Mouse (Mus musculus): ENCODE results near the gene Pth1r.

Pth1r gene

GRCm38 (mm10) chr9:110752917-110753435 is 6.0 kb upstream of the Pth1r start:
- in situ Hi-C loops (cut with MboI; ENCODE audit: unreplicated experiment in 2 of 2) = loop anchor here in 1 of 2 experiments (10.0 kb wide), 1 partner anchor 338 kb away; the partner anchor contains the start of gene Ngp

GRCm38 (mm10) chr9:110751412-110751811 is 4.5 kb upstream of the Pth1r start:
- in situ Hi-C loops (cut with MboI; ENCODE audit: unreplicated experiment in 2 of 2) = loop anchor here in 1 of 2 experiments (10.0 kb wide), 1 partner anchor 337 kb away; the partner anchor contains the start of gene Ngp

GRCm38 (mm10) chr9:110750404-110751187 is 3.7 kb upstream of the Pth1r start:
- in situ Hi-C loops (cut with MboI; ENCODE audit: unreplicated experiment in 2 of 2) = loop anchor here in 1 of 2 experiments (10.0 kb wide), 1 partner anchor 336 kb away; the partner anchor contains the start of gene Ngp

GRCm38 (mm10) chr9:110748451-110748850 is 1.5 kb upstream of the Pth1r start:
- in situ Hi-C loops (cut with MboI; ENCODE audit: unreplicated experiment in 2 of 2) = no loop called here

GRCm38 (mm10) chr9:110746238-110746637 is 707 bp downstream of the Pth1r start:
- in situ Hi-C loops (cut with MboI; ENCODE audit: unreplicated experiment in 2 of 2) = no loop called here

- in situ Hi-C loops (cut with MboI; ENCODE audit: unreplicated experiment in 2 of 2) = no loop called here
Observed at GRCm38 (mm10) chr9:110745752-110746151, 1.2 kb downstream of the Pth1r start.

GRCm38 (mm10) chr9:110743456-110744323 is 3.3 kb downstream of the Pth1r start:
- in situ Hi-C loops (cut with MboI; ENCODE audit: unreplicated experiment in 2 of 2) = no loop called here

- in situ Hi-C loops (cut with MboI; ENCODE audit: unreplicated experiment in 2 of 2) = no loop called here
Observed at GRCm38 (mm10) chr9:110742951-110743455, 3.9 kb downstream of the Pth1r start.

- in situ Hi-C loops (cut with MboI; ENCODE audit: unreplicated experiment in 2 of 2) = no loop called here
Observed at GRCm38 (mm10) chr9:110742295-110742950, 4.5 kb downstream of the Pth1r start.

- in situ Hi-C loops (cut with MboI; ENCODE audit: unreplicated experiment in 2 of 2) = no loop called here
Observed at GRCm38 (mm10) chr9:110741711-110742294, 5.1 kb downstream of the Pth1r start, which contains the start of gene Myl3. Gene Myl3 (plus strand): TSS chr9:110741861.

GRCm38 (mm10) chr9:110739961-110740360 is 7.0 kb downstream of the Pth1r start:
- in situ Hi-C loops (cut with MboI; ENCODE audit: unreplicated experiment in 2 of 2) = no loop called here

GRCm38 (mm10) chr9:110738054-110738453 is 8.9 kb downstream of the Pth1r start:
- in situ Hi-C loops (cut with MboI; ENCODE audit: unreplicated experiment in 2 of 2) = no loop called here

GRCm38 (mm10) chr9:110736362-110736761 is 10.6 kb downstream of the Pth1r start:
- in situ Hi-C loops (cut with MboI; ENCODE audit: unreplicated experiment in 2 of 2) = no loop called here

GRCm38 (mm10) chr9:110734154-110734553 is 12.8 kb downstream of the Pth1r start:
- in situ Hi-C loops (cut with MboI; ENCODE audit: unreplicated experiment in 2 of 2) = no loop called here

- in situ Hi-C loops (cut with MboI; ENCODE audit: unreplicated experiment in 2 of 2) = no loop called here
Observed at GRCm38 (mm10) chr9:110733102-110733501, 13.8 kb downstream of the Pth1r start.

- in situ Hi-C loops (cut with MboI; ENCODE audit: unreplicated experiment in 2 of 2) = no loop called here
Observed at GRCm38 (mm10) chr9:110732623-110733022, 14.3 kb downstream of the Pth1r start.

GRCm38 (mm10) chr9:110731859-110732258 is 15.1 kb downstream of the Pth1r start:
- in situ Hi-C loops (cut with MboI; ENCODE audit: unreplicated experiment in 2 of 2) = no loop called here

GRCm38 (mm10) chr9:110729841-110730240 is 17.1 kb downstream of the Pth1r start:
- in situ Hi-C loops (cut with MboI; ENCODE audit: unreplicated experiment in 2 of 2) = loop anchor here in 1 of 2 experiments (5.0 kb wide), 1 partner anchor 37 kb away; no protein-coding TSS in a partner anchor

GRCm38 (mm10) chr9:110726867-110727266 is 20.1 kb downstream of the Pth1r start:
- in situ Hi-C loops (cut with MboI; ENCODE audit: unreplicated experiment in 2 of 2) = loop anchor here in 1 of 2 experiments (5.0 kb wide), 1 partner anchor 40 kb away; no protein-coding TSS in a partner anchor

Data from v-Abl transformed pro-B cells (cell line).